Mouse (Mus musculus) lung, postnatal 0 days (tissue): Measurements from ENCODE around the gene Nup210.

Experiments
- CTCF ChIP-seq: IDR thresholded peaks from 2 replicates; pipeline ENCODE4 v1.5.1; 2016; ENCODE audit warnings: antibody characterized with exemption, mild to moderate bottlenecking
- EP300 ChIP-seq: IDR thresholded peaks from 2 replicates; pipeline ENCODE4 v1.6.1; 2016; ENCODE audit warnings: antibody characterized with exemption, mild to moderate bottlenecking, control low read depth

DNA sequence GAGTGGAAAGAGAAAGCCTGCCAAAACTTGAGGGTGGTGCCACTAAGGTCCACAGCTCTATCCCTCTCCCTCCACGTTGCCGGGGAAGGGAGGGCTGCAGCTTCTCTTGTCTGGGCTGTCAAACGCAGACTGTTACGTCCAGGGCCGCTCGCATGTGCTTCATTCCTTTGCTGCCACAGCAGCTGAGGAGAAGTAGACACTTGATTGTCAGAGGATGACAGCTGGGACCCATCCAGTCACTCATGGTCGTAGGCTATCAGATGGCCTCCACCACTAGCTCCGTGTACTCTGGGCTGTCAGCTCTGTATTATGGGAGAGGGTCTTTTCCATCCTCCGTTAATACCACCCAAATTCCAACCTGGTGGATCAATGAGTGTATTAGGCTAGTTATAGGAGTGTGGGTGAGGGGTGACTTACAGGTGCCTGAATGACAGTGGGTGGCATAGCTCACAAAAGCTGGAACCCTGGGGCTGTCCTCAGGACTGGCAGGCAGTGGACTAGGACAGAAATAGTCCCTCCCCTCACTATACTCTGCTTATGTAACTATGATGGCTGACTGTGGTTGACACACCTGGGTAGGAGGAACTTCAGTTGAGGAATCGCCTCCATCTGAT, 20.8 kb upstream of the Nup210 start:
- TF ChIP-seq CTCF: no peak
- no peak for TF ChIP-seq EP300
